Mouse (Mus musculus): ENCODE data around the gene Wdfy1. TPM values are rescaled to one million over a fixed set of nuclear protein-coding genes. Genes with fewer than 3 reads are reported as not detected.
A peak's percentile ranks its signal among the peaks of the same experiment; 100 is the strongest.

Gene Wdfy1
- total RNA-seq, 4 experiments from 2014 or later: 14.7 to 17.5 (median 16.2) TPM

GRCm38 (mm10) chr1:79711147-79712126, 64.5 kb downstream of the Wdfy1 start:
- peak; percentile 24 for DNase-seq (ENCODE audit: low spot score)

GRCm38 (mm10) chr1:79710678-79711077, 65.3 kb downstream of the Wdfy1 start:
- no peak for DNase-seq (ENCODE audit: low spot score)

GRCm38 (mm10) chr1:79710216-79710615, 65.7 kb downstream of the Wdfy1 start:
- DNase-seq (ENCODE audit: low spot score): no peak

- DNase-seq (ENCODE audit: low spot score): no peak
Observed at GRCm38 (mm10) chr1:79707383-79707782, 68.6 kb downstream of the Wdfy1 start.

GRCm38 (mm10) chr1:79706707-79707106, 69.2 kb downstream of the Wdfy1 start:
- DNase-seq (ENCODE audit: low spot score): no peak

- DNase-seq (ENCODE audit: low spot score): no peak
Observed at GRCm38 (mm10) chr1:79704672-79705071, 71.3 kb downstream of the Wdfy1 start.

- no peak for DNase-seq (ENCODE audit: low spot score)
Observed at GRCm38 (mm10) chr1:79703520-79703919, 72.4 kb downstream of the Wdfy1 start.

GRCm38 (mm10) chr1:79698506-79698905, 77.4 kb downstream of the Wdfy1 start:
- no peak for DNase-seq (ENCODE audit: low spot score)

GRCm38 (mm10) chr1:79697382-79697781, 78.6 kb downstream of the Wdfy1 start:
- peak; percentile 6 for DNase-seq (ENCODE audit: low spot score)

GRCm38 (mm10) chr1:79696933-79697332, 79.0 kb downstream of the Wdfy1 start:
- DNase-seq (ENCODE audit: low spot score): no peak

GRCm38 (mm10) chr1:79692482-79692881, 83.5 kb downstream of the Wdfy1 start:
- no peak for DNase-seq (ENCODE audit: low spot score)

GRCm38 (mm10) chr1:79687254-79687653, 88.7 kb downstream of the Wdfy1 start:
- no peak for DNase-seq (ENCODE audit: low spot score)

GRCm38 (mm10) chr1:79684027-79684426, 91.9 kb downstream of the Wdfy1 start:
- no peak for DNase-seq (ENCODE audit: low spot score)

GRCm38 (mm10) chr1:79682936-79683335, 93.0 kb downstream of the Wdfy1 start:
- DNase-seq (ENCODE audit: low spot score): no peak

- no peak for DNase-seq (ENCODE audit: low spot score)
Observed at GRCm38 (mm10) chr1:79680777-79681176, 95.2 kb downstream of the Wdfy1 start.

GRCm38 (mm10) chr1:79678117-79678684, 97.7 kb downstream of the Wdfy1 start:
- DNase-seq (ENCODE audit: low spot score): no peak

- DNase-seq (ENCODE audit: low spot score): no peak
Observed at GRCm38 (mm10) chr1:79675716-79676115, 100.2 kb downstream of the Wdfy1 start.

GRCm38 (mm10) chr1:79671543-79672337, 104.2 kb downstream of the Wdfy1 start, which contains the start of gene Ap1s3:
Gene Ap1s3, minus strand, starts transcription at chr1:79671972.
- DNase-seq (ENCODE audit: low spot score): no peak

GRCm38 (mm10) chr1:79671196-79671542, 104.8 kb downstream of the Wdfy1 start:
- DNase-seq (ENCODE audit: low spot score): no peak

GRCm38 (mm10) chr1:79669419-79669974, 106.4 kb downstream of the Wdfy1 start:
- DNase-seq (ENCODE audit: low spot score): no peak

- no peak for DNase-seq (ENCODE audit: low spot score)
Observed at GRCm38 (mm10) chr1:79664911-79665310, 111.0 kb downstream of the Wdfy1 start.

- no peak for DNase-seq (ENCODE audit: low spot score)
Observed at GRCm38 (mm10) chr1:79659598-79659997, 116.3 kb downstream of the Wdfy1 start.

Data from heart, adult 8-10 months (tissue).